Mouse (Mus musculus) embryo, embryonic 10 days (tissue): ENCODE results near the gene Notch3.
"Not testable (repeated sequence)": the region's sequence is repeated elsewhere in the genome, so short reads cannot be mapped to it uniquely, and the experiment has no call there.

Experiments used
- DNase-seq: peaks from one replicate; pipeline ENCODE4 v3.0.0-alpha.2; 2015; ENCODE audit warnings: low spot score

The Notch3 gene

DNA sequence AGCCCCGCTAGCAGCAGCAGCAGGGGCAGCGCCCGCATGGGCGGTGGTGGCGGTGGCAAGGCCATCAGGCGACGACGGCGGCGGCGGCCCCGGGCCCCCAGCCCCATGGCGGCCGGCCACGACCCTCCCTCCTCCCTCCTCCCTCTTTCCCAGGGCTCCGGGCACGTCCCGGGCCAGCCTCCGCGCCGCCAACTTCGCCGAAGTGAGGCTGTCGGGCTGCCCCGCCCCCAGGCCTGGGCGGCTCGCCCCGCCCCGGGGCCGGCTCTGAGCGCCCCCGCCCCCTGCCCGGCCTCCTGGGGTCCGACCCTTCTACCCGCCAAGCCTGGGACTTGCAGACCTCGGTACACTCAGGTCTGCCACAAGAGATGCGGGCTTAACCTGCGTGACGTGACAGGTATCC, at the start of gene Notch3:
Gene Notch3, minus strand, starts transcription at position 166 of the 400 bp plus-strand sequence.
- peak; percentile 86 for DNase-seq

GRCm38 (mm10) chr17:32215587-32215986, 48.9 kb upstream of the Notch3 start:
- peak; percentile 26 for DNase-seq

DNA sequence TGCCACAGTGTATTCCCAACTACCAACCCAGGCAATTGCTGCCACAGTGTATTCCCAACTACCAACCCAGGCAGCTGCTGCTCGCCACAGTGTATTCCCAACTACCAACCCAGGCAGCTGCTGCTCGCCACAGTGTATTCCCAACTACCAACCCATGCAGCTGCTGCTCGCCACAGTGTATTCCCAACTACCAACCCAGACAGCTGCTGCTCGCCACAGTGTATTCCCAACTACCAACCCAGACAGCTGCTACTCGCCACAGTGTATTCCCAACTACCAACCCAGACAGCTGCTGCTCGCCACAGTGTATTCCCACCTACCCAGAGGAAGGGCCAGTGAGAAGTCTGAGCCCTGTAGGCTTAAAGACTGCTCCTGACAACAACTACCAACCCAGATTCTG, 44.9 kb upstream of the Notch3 start:
- DNase-seq: not testable (repeated sequence)

DNA sequence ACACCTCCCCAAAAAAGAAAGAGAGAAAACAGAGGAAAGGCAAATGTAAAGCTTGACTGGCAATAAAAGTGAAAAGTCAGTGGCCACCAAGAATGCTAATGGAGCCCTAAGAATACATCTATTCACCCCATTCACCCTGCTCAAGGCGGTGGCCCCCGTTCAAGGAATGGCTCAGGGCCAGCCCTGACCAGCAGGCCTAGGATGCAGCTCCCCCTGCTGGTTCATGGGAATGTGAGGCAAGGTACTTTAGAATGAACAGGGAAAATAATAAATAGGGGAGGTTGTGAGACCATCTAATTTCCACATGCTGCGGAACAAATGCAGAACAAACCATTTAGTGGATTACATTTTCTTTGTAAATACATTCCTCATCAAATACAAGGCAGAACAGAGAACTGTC, 43.1 kb upstream of the Notch3 start:
- DNase-seq: peak; percentile 80

- DNase-seq: no peak
Measured at GRCm38 (mm10) chr17:32209144-32209543, 42.5 kb upstream of the Notch3 start.

- DNase-seq: no peak
Measured at GRCm38 (mm10) chr17:32207586-32208245, 41.1 kb upstream of the Notch3 start.

GRCm38 (mm10) chr17:32205345-32205744, 38.7 kb upstream of the Notch3 start:
- DNase-seq: no peak

DNA sequence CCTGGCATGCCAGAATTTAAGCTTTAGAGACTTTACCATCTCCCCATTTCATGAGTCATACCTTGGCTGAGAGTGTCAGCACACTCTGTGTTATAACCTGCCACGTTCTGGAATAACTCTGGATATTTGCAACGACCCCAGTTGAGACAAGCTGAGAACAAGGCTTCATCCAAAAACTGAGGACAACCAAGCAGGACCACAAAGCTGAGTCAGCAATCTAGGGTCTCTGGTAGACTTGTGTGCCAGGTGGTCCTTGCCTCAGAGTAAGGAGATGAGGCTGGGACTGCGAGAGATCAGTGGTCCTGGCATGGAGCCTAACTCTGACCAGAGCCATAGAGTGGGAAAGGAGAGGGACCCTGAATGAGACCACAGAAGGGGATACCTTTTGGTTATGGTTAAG, 36.3 kb upstream of the Notch3 start:
- no peak for DNase-seq

GRCm38 (mm10) chr17:32201086-32201485, 34.4 kb upstream of the Notch3 start:
- DNase-seq: no peak

- DNase-seq: no peak
Measured at GRCm38 (mm10) chr17:32199796-32200195, 33.1 kb upstream of the Notch3 start.

- DNase-seq: no peak
Measured at GRCm38 (mm10) chr17:32197156-32197555, 30.5 kb upstream of the Notch3 start.

DNA sequence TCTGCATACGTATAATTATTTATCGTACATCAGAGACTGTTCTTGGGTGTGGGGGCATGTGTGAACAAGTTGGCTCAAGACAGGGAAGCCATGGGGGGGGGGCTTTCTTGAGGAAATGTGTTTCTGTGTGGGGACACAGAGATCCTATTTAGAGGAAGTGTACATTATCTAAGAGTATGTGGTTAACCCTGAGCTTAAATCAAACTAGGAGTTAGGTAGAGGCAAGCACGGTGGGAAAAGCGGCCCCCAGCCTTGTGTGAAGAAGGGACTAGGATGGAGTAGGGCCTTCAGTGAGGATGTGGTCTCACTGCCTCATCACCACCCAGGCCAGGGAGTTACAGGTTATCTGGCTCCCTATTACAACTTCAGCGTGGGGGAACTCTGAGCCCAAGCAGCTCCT, 29.1 kb upstream of the Notch3 start:
- no peak for DNase-seq

DNA sequence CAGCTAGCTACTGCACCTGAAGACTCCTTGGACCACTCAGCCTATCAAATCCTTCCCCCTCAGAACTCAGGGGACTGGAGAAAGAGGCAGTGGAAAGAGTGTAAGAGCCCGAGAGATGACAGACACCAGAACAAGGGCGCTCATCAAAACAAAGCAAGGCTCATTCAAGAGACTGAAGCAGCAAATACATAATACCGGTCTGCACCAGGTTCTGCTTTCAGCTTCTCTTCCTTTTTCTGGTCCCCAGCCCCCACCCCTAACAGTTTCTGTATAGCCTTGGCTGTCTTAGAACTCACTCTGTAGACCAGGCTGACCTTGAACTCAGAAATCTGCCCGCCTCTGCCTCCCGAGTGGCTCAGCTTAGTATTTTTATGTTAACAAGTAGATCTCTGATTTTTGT, 26.4 kb upstream of the Notch3 start:
- no peak for DNase-seq

GRCm38 (mm10) chr17:32189850-32190249, 23.2 kb upstream of the Notch3 start:
- DNase-seq: no peak

GRCm38 (mm10) chr17:32188863-32189636, 22.4 kb upstream of the Notch3 start, which contains the start of gene Ephx3:
TSS of gene Ephx3 (minus strand) at chr17:32189549.
- peak; percentile 50 for DNase-seq

GRCm38 (mm10) chr17:32183017-32183416, 16.4 kb upstream of the Notch3 start:
- no peak for DNase-seq

DNA sequence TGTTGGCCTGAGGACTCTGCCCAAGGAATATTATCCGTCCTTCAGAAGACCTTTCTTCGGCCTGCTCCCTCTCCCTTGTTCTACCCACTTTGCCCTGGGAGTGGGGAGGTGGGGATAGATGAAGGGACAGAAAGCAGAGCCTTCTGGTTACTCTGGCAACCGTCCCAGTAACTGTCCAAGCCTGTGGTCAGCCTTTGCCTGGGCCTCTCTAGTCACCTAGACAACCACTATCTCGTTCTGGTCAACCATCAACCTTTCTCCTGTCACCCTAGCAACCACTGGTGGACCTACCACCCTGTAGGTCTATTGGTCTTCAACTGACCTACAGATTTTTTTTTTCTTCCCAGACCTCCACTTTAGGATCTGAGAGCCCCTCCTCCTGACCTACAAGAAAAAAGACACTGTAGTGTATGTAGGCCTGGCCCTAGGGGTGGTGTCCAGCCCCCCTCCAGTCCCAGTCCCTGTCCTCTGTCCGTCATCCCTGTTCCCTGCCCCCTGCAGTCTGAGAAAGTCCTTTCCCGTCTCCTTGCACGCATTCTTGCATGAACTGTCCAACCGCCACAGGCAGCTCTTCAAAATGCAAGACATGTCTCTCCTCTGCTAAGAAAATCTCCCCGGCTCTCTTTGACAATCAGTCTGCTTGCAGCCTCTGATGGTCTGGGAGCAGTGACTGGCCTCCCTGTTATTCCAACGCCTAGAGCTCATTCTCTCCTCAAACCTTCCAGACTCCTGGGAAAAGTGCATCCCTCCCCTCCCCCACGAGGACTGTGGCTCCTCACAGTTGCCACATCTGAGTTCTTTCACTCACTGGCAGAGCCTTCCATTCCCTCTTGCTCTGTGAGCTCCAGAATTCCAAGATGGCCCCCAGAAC, 13.2 kb upstream of the Notch3 start:
- DNase-seq: peak; percentile 29

DNA sequence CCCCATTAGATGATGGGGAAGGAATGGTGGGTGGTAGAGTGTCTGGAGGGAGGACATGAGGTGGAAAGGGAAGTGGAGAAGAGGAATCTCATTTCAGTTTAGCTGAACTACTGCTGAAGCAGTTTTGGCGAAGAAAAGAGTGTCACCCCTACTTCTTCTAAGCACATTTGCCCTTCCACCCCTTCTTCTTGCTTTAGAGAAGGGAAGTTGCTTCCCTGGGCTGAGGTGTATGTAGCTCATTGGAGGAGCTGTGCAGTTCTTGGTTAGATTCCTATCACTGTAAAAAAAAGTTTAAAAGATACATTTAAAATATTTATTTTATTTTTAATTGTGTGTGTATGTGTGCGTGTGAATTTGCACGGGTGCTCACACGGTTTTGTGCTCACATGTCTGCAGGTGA, 10.3 kb upstream of the Notch3 start:
- DNase-seq: no peak

GRCm38 (mm10) chr17:32173166-32173565, 6.5 kb upstream of the Notch3 start:
- DNase-seq: no peak

DNA sequence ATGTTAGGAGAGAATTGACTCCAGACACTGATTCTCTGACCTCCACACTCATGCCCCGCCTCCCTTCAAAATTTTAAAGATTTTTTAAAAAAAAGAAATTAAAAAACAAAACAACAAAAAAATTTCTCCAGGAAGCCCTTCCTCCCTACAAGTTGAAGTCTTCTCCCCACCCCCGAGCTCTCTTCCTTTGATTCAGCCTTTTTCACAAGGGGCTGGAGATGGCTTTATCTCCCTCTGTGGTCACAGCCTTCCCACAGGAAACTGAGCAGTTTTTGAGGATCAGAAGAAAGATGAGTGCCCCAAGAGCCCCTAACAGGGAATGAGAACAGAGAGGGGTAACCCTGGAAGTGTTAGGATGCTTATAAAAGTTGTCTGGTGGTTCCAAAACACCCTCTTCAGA, 5.8 kb upstream of the Notch3 start:
- no peak for DNase-seq

GRCm38 (mm10) chr17:32169518-32170225, 3.0 kb upstream of the Notch3 start:
- DNase-seq: no peak
